Mouse (Mus musculus) midbrain, embryonic 10.5 days (tissue): ENCODE measurements around the gene Car14. TPM values are rescaled to one million over a fixed set of nuclear protein-coding genes. Genes with fewer than 3 reads are reported as not detected.
"Not testable (repeated sequence)": the region's sequence is repeated elsewhere in the genome, so short reads cannot be mapped to it uniquely, and the experiment has no call there.

ENCODE experiments used
- DNase-seq: peaks from one replicate; pipeline ENCODE4 v3.0.0-alpha.2; 2017; ENCODE audit warnings: low spot score
- H3K27ac ChIP-seq: fragments of 300-500 bp; sonication (generic); replicated peaks from 2 replicates; pipeline ENCODE4 v1.5.1; 2016; ENCODE audit warnings: mild to moderate bottlenecking
- H3K27me3 ChIP-seq: fragments of 300-500 bp; sonication (generic); 2 replicates; pipeline ENCODE4 v1.6.1; 2016; ENCODE audit warnings: low read depth, mild to moderate bottlenecking; ENCODE audit not compliant: poor library complexity, severe bottlenecking
- H3K36me3 ChIP-seq: fragments of 300-500 bp; sonication (generic); 2 replicates; pipeline ENCODE4 v1.6.1; 2016; ENCODE audit warnings: mild to moderate bottlenecking, moderate library complexity
- H3K4me1 ChIP-seq: fragments of 300-500 bp; sonication (generic); 2 replicates; pipeline ENCODE4 v1.6.1; 2016
- H3K4me3 ChIP-seq: fragments of 300-500 bp; sonication (generic); 2 replicates; pipeline ENCODE4 v1.5.1; 2016; ENCODE audit warnings: mild to moderate bottlenecking, moderate library complexity
- H3K9me3 ChIP-seq: fragments of 300-500 bp; sonication (generic); replicated peaks from 2 replicates; pipeline ENCODE4 v1.6.1; 2016; ENCODE audit warnings: mild to moderate bottlenecking
- WGBS: fragments of 180-500 bp; shearing (Covaris S2); methylation state at CpG from one replicate; pipeline ENCODE4 v1.1.7; 2016; 5-methylcytosine and 5-hydroxymethylcytosine counted together
- polyA plus RNA-seq: library from polyadenylated mRNA; unstranded; fragments of >200 nt; fragmentation: Nextera tagmentation; extraction: Ambion mirVana; gene quantifications from 2 replicates; pipeline ENCODE4 v1.2.1, GENCODE M21; 2016

Car14 gene
- polyA plus RNA-seq, 1 experiment from 2014 or later = 93.9 TPM

- H3K27ac ChIP-seq = not testable (repeated sequence)
- WGBS = 90% methylated on average over 1 of the region's 1 CpGs
Measured at GRCm38 (mm10) chr3:95857050-95857449, 47.4 kb downstream of the Car14 start.

GRCm38 (mm10) chr3:95856115-95856514, 48.4 kb downstream of the Car14 start:
- no peak for DNase-seq
- peaks cover 28% of the 10 kb centered on the region for H3K36me3 ChIP-seq
- H3K9me3 ChIP-seq = no peaks in the 10 kb centered on the region
- peaks cover 16% of the 10 kb centered on the region for H3K4me1 ChIP-seq
- 26% methylated on average over 7 of the region's 7 CpGs for WGBS
- H3K4me3 ChIP-seq = peak overlapping the region; percentile 95
- peak overlapping the region; percentile 93 for H3K27ac ChIP-seq
- H3K27me3 ChIP-seq = no peaks in the 10 kb centered on the region

More at GRCm38 (mm10) chr3:95857050-95857449, 47.4 kb downstream of the Car14 start:
- H3K36me3 ChIP-seq = peaks cover 28% of the 10 kb centered on the region
- H3K9me3 ChIP-seq, H3K4me3 ChIP-seq, DNase-seq, H3K27me3 ChIP-seq: not testable (repeated sequence)
- H3K4me1 ChIP-seq = peaks cover 16% of the 10 kb centered on the region

GRCm38 (mm10) chr3:95855502-95856089, 48.9 kb downstream of the Car14 start, which contains the start of gene Prpf3:
TSS of gene Prpf3 (minus strand) at chr3:95855885.
- peak; percentile 93 for DNase-seq
- WGBS = under 1% methylated on average over 56 of the region's 56 CpGs

GRCm38 (mm10) chr3:95851317-95851716, 53.2 kb downstream of the Car14 start:
- no peak for DNase-seq
- peaks cover 76% of the 10 kb centered on the region for H3K36me3 ChIP-seq
- H3K4me1 ChIP-seq = peaks cover 15% of the 10 kb centered on the region
- H3K4me3 ChIP-seq = no peak overlapping the region
- no peaks in the 10 kb centered on the region for H3K27me3 ChIP-seq
- 94% methylated on average over 8 of the region's 8 CpGs for WGBS
- no peak overlapping the region for H3K27ac ChIP-seq
- H3K9me3 ChIP-seq = no peaks in the 10 kb centered on the region

More at GRCm38 (mm10) chr3:95855502-95856089, 48.9 kb downstream of the Car14 start, which contains the start of gene Prpf3:
- Histone ChIP-seq H3K9me3 (no peaks in the 10 kb centered on the region), H3K27ac (peak within 1 kb of the TSS; percentile 93), H3K27me3 (no peaks in the 10 kb centered on the region), H3K4me1 (peaks cover 16% of the 10 kb centered on the region), H3K4me3 (peak within 1 kb of the TSS; percentile 95), H3K36me3 (peaks cover 33% of the 10 kb centered on the region)

GRCm38 (mm10) chr3:95850611-95851010, 53.9 kb downstream of the Car14 start:
- Histone ChIP-seq H3K4me1 (peaks cover 12% of the 10 kb centered on the region), H3K27ac (no peak overlapping the region), H3K4me3 (no peak overlapping the region), H3K36me3 (peaks cover 83% of the 10 kb centered on the region), H3K9me3 (no peaks in the 10 kb centered on the region), H3K27me3 (no peaks in the 10 kb centered on the region)
- DNase-seq = no peak
- 89% methylated on average over 4 of the region's 4 CpGs for WGBS

Other genes with a start within 250 kb of the Car14 start
- 41.9 and 47.6 TPM in 2 replicates for gene Mcl1, start 245.9 kb downstream of the Car14 start, polyA plus RNA-seq
- gene Adamtsl4, start 216.8 kb downstream of the Car14 start, polyA plus RNA-seq = 0.78 and 1.4 TPM in 2 replicates
- gene Ecm1, start 165.1 kb downstream of the Car14 start, polyA plus RNA-seq = 18.1 and 19.5 TPM in 2 replicates
- gene Tars2, start 144.5 kb downstream of the Car14 start, polyA plus RNA-seq = 54.1 and 64.4 TPM in 2 replicates
- gene Rprd2, start 85.8 kb downstream of the Car14 start, polyA plus RNA-seq = 18.1 and 22.1 TPM in 2 replicates
- 65.8 and 66.5 TPM in 2 replicates for gene Prpf3, start 48.8 kb downstream of the Car14 start, polyA plus RNA-seq
- gene Mrps21, start 33.2 kb downstream of the Car14 start, polyA plus RNA-seq = 354 and 390 TPM in 2 replicates
- gene Ciart, start 22.4 kb downstream of the Car14 start, polyA plus RNA-seq = 7.9 and 12.3 TPM in 2 replicates
- gene BC028528, start 12.7 kb downstream of the Car14 start, polyA plus RNA-seq = 8.1 and 9.6 TPM in 2 replicates
- gene Aph1a, start 10.7 kb downstream of the Car14 start, polyA plus RNA-seq = 31.1 and 37.4 TPM in 2 replicates
- gene Anp32e, start 24.6 kb upstream of the Car14 start, polyA plus RNA-seq = 366 and 378 TPM in 2 replicates
- 66.8 and 69.0 TPM in 2 replicates for gene Plekho1, start 91.3 kb upstream of the Car14 start, polyA plus RNA-seq
- 28.6 and 33.3 TPM in 2 replicates for gene Vps45, start 153.8 kb upstream of the Car14 start, polyA plus RNA-seq
- gene Otud7b, start 199.8 kb upstream of the Car14 start, polyA plus RNA-seq = 16.5 and 18.9 TPM in 2 replicates